8 mouse cellular contexts compared by ENCODE assay signal in the genomic region with DNA sequence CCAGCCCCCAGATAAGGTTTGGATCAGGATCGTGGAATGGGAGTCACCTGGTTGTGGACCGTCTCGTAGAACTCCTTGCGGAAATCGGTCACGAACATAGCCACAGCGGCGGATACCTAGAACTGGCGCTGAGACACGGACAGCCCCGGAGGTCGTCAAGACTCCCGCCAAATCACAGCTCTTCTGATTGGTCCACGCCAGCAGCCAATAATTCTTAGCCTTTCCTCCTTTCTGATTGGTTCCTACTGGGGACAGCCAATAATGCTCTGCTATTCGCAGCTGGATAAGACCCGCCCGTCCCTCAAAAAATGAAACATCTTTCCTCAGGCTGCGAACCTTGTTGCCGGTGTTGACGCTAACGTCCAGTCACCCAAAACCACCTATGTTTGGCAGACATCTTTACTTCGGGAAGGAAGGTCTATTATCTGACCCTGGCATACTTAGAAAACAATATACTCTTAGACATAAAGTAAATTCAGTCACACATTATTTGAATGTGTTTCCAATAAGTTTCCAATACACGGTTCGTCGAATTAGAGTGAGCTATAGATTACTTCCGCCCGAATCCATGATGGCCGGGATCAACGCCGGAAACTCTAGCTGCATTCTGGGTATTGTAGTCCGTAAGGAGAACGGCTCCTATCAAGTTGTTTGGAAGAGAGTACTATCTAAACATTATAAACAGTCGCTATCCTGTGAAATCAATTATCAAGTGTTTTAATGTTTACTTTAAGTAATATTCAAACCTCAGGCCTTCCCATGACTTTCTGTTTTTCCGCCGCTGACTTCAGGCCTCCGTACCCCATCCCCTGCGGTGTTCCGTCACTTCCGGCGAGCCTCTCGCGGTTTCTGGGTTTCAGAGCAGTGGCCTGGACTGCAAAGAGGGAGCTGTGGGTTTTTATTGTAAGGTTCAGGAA. TPM values are rescaled to one million over a fixed set of nuclear protein-coding genes. Genes with fewer than 3 reads are reported as not detected.
DNase-seq lines count a peak whose midpoint lies in the region; ATAC-seq and TF ChIP-seq lines count a peak whose summit lies in the region.

TSS of gene Ufd1 (plus strand) at position 312 of the 917 bp plus-strand sequence.
TSS of gene Cdc45 (minus strand) at position 520 of the 917 bp plus-strand sequence.

- TF ChIP-seq CTCF in kidney, adult 2 months (conservative IDR thresholded peaks at IDR 0.05; ENCODE audit: insufficient read depth, insufficient read length, low read depth, low read length): no peak
- TF ChIP-seq CTCF in spleen, adult 2 months (IDR thresholded peaks at IDR 0.05; ENCODE audit: extremely low read depth, insufficient read depth, insufficient read length, insufficient replicate concordance): no peak

- peak within 1 kb of the TSS; percentile 85 for H3K4me2 ChIP-seq in embryonic facial prominence, embryonic 13.5 days
- peak within 1 kb of the TSS; percentile 81 for H3K4me2 ChIP-seq in limb, embryonic 12.5 days
- peak within 1 kb of the TSS; percentile 83 for H3K4me2 ChIP-seq in midbrain, embryonic 15.5 days

- peaks cover 41% of the 10 kb centered on the region for H3K36me3 ChIP-seq in embryonic facial prominence, embryonic 13.5 days
- no peaks in the 10 kb centered on the region; the same call in 1 of the 2 replicates for H3K36me3 ChIP-seq in kidney, adult 2 months (ENCODE audit: control insufficient read depth, insufficient read depth, low read length)
- H3K36me3 ChIP-seq in limb, embryonic 12.5 days: peaks cover 52% of the 10 kb centered on the region
- H3K36me3 ChIP-seq in midbrain, embryonic 15.5 days (replicated peaks): peaks cover 14% of the 10 kb centered on the region
- H3K36me3 ChIP-seq in spleen, adult 2 months (ENCODE audit: control insufficient read depth, insufficient read depth, low read length): 0 out of 2 replicates have a peak, but pooled peaks cover 5% of the 10 kb centered on the region

- DNase-seq in 3134 (ENCODE audit: extremely low read depth, insufficient read length, low spot score): peak; percentile 92
- DNase-seq in adrenal gland, postnatal 36 days: peak; percentile 91 to 93
- DNase-seq in heart, adult 18-20 months: peak; percentile 94 to 96
- peak; percentile 97 for DNase-seq in kidney, adult 2 months
- peak; percentile 83 to 95 for DNase-seq in spleen, adult 2 months (ENCODE audit: low read depth in 1 of 2, low spot score in 2 of 2)

- WGBS in embryonic facial prominence, embryonic 13.5 days: under 1% methylated on average over 42 of the region's 42 CpGs
- WGBS in kidney, adult 2 months: under 1% methylated on average over 42 of the region's 42 CpGs
- under 1% methylated on average over 42 of the region's 42 CpGs for WGBS in limb, embryonic 12.5 days
- under 1% methylated on average over 42 of the region's 42 CpGs for WGBS in midbrain, embryonic 15.5 days
- under 1% methylated on average over 42 of the region's 42 CpGs for WGBS in spleen, adult 2 months

- peaks cover 21% of the 10 kb centered on the region for H3K4me1 ChIP-seq in embryonic facial prominence, embryonic 13.5 days
- H3K4me1 ChIP-seq in kidney, adult 2 months (ENCODE audit: control insufficient read depth, insufficient read depth, low read length): peaks cover 10% of the 10 kb centered on the region; the same call in 1 of the 2 replicates
- H3K4me1 ChIP-seq in limb, embryonic 12.5 days (replicated peaks): peaks cover 20% of the 10 kb centered on the region
- peaks cover 12% of the 10 kb centered on the region for H3K4me1 ChIP-seq in midbrain, embryonic 15.5 days
- peaks cover 2% of the 10 kb centered on the region; the same call in 1 of the 2 replicates for H3K4me1 ChIP-seq in spleen, adult 2 months (ENCODE audit: control insufficient read depth, insufficient read depth, insufficient read length)

- ATAC-seq in embryonic facial prominence, embryonic 13.5 days (ENCODE audit: insufficient number of reproducible peaks, insufficient read depth, low FRiP score, low TSS enrichment, low read depth): peak; percentile 96
- ATAC-seq in limb, embryonic 12.5 days (ENCODE audit: insufficient number of reproducible peaks, insufficient read depth, low FRiP score, low TSS enrichment, low read depth): peak; percentile 95
- ATAC-seq in midbrain, embryonic 15.5 days (replicated peaks): peak; percentile 97

- peak within 1 kb of the TSS; percentile 80 for H3K4me3 ChIP-seq in embryonic facial prominence, embryonic 13.5 days
- H3K4me3 ChIP-seq in kidney, adult 2 months (ENCODE audit: insufficient read depth, low read depth, low read length): peak within 1 kb of the TSS; percentile 98
- H3K4me3 ChIP-seq in limb, embryonic 12.5 days (replicated peaks): peak within 1 kb of the TSS; percentile 78
- H3K4me3 ChIP-seq in midbrain, embryonic 15.5 days: peak within 1 kb of the TSS; percentile 97
- peak within 1 kb of the TSS; percentile 98 for H3K4me3 ChIP-seq in spleen, adult 2 months (ENCODE audit: extremely low read depth, insufficient read depth, insufficient read length)

- no peaks in the 10 kb centered on the region for H3K9me3 ChIP-seq in embryonic facial prominence, embryonic 13.5 days
- H3K9me3 ChIP-seq in limb, embryonic 12.5 days: no peaks in the 10 kb centered on the region
- no peaks in the 10 kb centered on the region for H3K9me3 ChIP-seq in midbrain, embryonic 15.5 days

- peak within 1 kb of the TSS; percentile 75 for H3K27ac ChIP-seq in embryonic facial prominence, embryonic 13.5 days
- H3K27ac ChIP-seq in kidney, adult 2 months (ENCODE audit: insufficient read depth, low read depth, low read length): peak within 1 kb of the TSS; percentile 74
- peak within 1 kb of the TSS; percentile 82 for H3K27ac ChIP-seq in limb, embryonic 12.5 days
- H3K27ac ChIP-seq in midbrain, embryonic 15.5 days: peak within 1 kb of the TSS; percentile 79
- peak within 1 kb of the TSS; percentile 69 for H3K27ac ChIP-seq in spleen, adult 2 months (ENCODE audit: insufficient read depth, low read length)

- peak; percentile 48 for TF ChIP-seq POLR2A in kidney, adult 2 months (IDR thresholded peaks at IDR 0.05; ENCODE audit: low read depth, low read length)
- peak; percentile 36; the same call in 1 of the 2 replicates for TF ChIP-seq POLR2A in spleen, adult 2 months (IDR thresholded peaks at IDR 0.05; ENCODE audit: low read depth, low read length)

- peak within 1 kb of the TSS; percentile 91 for H3K9ac ChIP-seq in embryonic facial prominence, embryonic 13.5 days
- H3K9ac ChIP-seq in limb, embryonic 12.5 days (replicated peaks): peak within 1 kb of the TSS; percentile 86
- H3K9ac ChIP-seq in midbrain, embryonic 15.5 days: peak within 1 kb of the TSS; percentile 82

- H3K27me3 ChIP-seq in embryonic facial prominence, embryonic 13.5 days: no peaks in the 10 kb centered on the region
- H3K27me3 ChIP-seq in kidney, adult 2 months (replicated peaks; ENCODE audit: control insufficient read depth, insufficient read depth, low read length): no peaks in the 10 kb centered on the region
- H3K27me3 ChIP-seq in limb, embryonic 12.5 days: no peaks in the 10 kb centered on the region
- H3K27me3 ChIP-seq in midbrain, embryonic 15.5 days (replicated peaks): no peaks in the 10 kb centered on the region
- H3K27me3 ChIP-seq in spleen, adult 2 months (ENCODE audit: control insufficient read depth, insufficient read depth, low read length): no peaks in the 10 kb centered on the region

RNA-seq across cellular contexts. Expression of gene Ufd1, which starts in this region (rescaled TPM):
- total RNA-seq in adrenal gland, postnatal 36 days (2021): 100 to 1,000 TPM; 105 to 111 TPM
- polyA plus RNA-seq in embryonic facial prominence, embryonic 13.5 days (2015; fragmentation: Nextera tagmentation; extraction: Ambion mirVana): 116 and 119 TPM in 2 replicates
- 10 to 100 TPM; 52.6 to 55.1 TPM for total RNA-seq in heart, adult 18-20 months (2021)
- 29.3 and 32.3 TPM in 2 replicates for polyA plus RNA-seq in kidney, adult 2 months (2012; rRNA removed)
- 118 and 120 TPM in 2 replicates for polyA plus RNA-seq in limb, embryonic 12.5 days (2016; fragmentation: Nextera tagmentation; extraction: Ambion mirVana)
- 107 and 122 TPM in 2 replicates for polyA plus RNA-seq in midbrain, embryonic 15.5 days (2015; fragmentation: Nextera tagmentation; extraction: Ambion mirVana)
- polyA plus RNA-seq in spleen, adult 2 months (2012; rRNA removed): 17.6 and 18.0 TPM in 2 replicates

RNA-seq across cellular contexts. Expression of gene Cdc45, which starts in this region (rescaled TPM):
- 10 to 100 TPM in 1 of 2 experiments, 1 to 10 TPM in 1; 7.0 to 11.3 TPM for total RNA-seq in adrenal gland, postnatal 36 days (2021)
- polyA plus RNA-seq in embryonic facial prominence, embryonic 13.5 days (2015; fragmentation: Nextera tagmentation; extraction: Ambion mirVana): 47.5 and 47.8 TPM in 2 replicates
- 1 to 10 TPM; 2.1 to 3.2 TPM for total RNA-seq in heart, adult 18-20 months (2021)
- polyA plus RNA-seq in kidney, adult 2 months (2012; rRNA removed): 2.2 and 3.6 TPM in 2 replicates
- 63.9 and 64.2 TPM in 2 replicates for polyA plus RNA-seq in limb, embryonic 12.5 days (2016; fragmentation: Nextera tagmentation; extraction: Ambion mirVana)
- polyA plus RNA-seq in midbrain, embryonic 15.5 days (2015; fragmentation: Nextera tagmentation; extraction: Ambion mirVana): 6.9 and 8.5 TPM in 2 replicates
- polyA plus RNA-seq in spleen, adult 2 months (2012; rRNA removed): 9.7 and 11.5 TPM in 2 replicates

Comparison
In these comparisons a context has a peak if more than half of its experiments do, and no peak if none do; other contexts are left out.
1. Peak in every context shown above with its lines: DNase-seq, ATAC-seq, H3K4me3 ChIP-seq and H3K27ac ChIP-seq.